Mouse (Mus musculus) liver, postnatal 0 days (tissue): Measurements from ENCODE around the gene Irf7.

Source experiments
- CTCF ChIP-seq: sonication (generic); IDR thresholded peaks from 2 replicates; pipeline ENCODE4 v1.5.1; 2016; ENCODE audit warnings: antibody characterized with exemption, low read depth
- EP300 ChIP-seq: IDR thresholded peaks from 2 replicates; pipeline ENCODE4 v1.6.1; 2016; ENCODE audit warnings: antibody characterized with exemption, low read depth, mild to moderate bottlenecking

DNA sequence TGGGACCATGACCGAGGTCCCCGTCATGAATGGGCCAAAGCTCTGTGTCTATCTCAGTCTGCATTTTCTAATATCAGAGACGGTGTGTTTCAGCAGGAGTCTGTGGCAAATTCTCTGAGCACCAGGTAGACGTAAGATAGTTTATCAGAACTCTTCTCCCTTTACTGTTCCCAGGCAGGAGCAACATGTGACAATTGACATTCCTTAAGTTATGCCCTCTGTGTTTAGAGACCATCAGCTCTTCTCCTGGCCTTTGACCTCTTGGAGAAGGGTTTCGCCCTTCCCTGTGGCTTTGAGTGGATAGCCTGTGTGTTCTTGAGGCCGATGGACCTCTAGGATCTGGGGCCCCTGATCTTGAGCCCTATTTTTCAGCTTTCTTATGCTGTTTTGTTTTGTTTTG is 36.6 kb downstream of the Irf7 start:
- TF ChIP-seq CTCF = no peak
- no peak for TF ChIP-seq EP300
